Mouse (Mus musculus) hindbrain, embryonic 15.5 days (tissue): ENCODE measurements at regions not wholly inside any gene's neighbourhood (a gene's known extent, or its start where the extent isn't known, plus 50 kb on each side); places are given as distances from the start of the nearest gene placed in this dataset.

Source experiments
- ATAC-seq: fragments of 200-750 bp; cut with Nextera tagmentation; 2 replicates; pipeline ENCODE4 v1.8.0; 2017; ENCODE audit warnings: low read depth, moderate number of reproducible peaks, moderate TSS enrichment; ENCODE audit not compliant: low FRiP score
- H3K27ac ChIP-seq: fragments of 300-500 bp; sonication (generic); replicated peaks from 2 replicates; pipeline ENCODE4 v1.5.1; 2015; ENCODE audit warnings: mild to moderate bottlenecking, inconsistent platforms
- H3K27me3 ChIP-seq: fragments of 300-500 bp; sonication (generic); 2 replicates; pipeline ENCODE4 v1.6.1; 2015; ENCODE audit warnings: control low read depth, inconsistent platforms
- H3K36me3 ChIP-seq: fragments of 300-500 bp; sonication (generic); 2 replicates; pipeline ENCODE4 v1.6.1; 2015; ENCODE audit warnings: control low read depth, inconsistent platforms
- H3K4me1 ChIP-seq: fragments of 300-500 bp; sonication (generic); replicated peaks from 2 replicates; pipeline ENCODE4 v1.6.1; 2015; ENCODE audit warnings: control low read depth, inconsistent platforms
- H3K4me2 ChIP-seq: fragments of 300-500 bp; sonication (generic); 2 replicates; pipeline ENCODE4 v1.6.1; 2015; ENCODE audit warnings: moderate library complexity, mild to moderate bottlenecking, inconsistent platforms
- H3K4me3 ChIP-seq: fragments of 300-500 bp; sonication (generic); 2 replicates; pipeline ENCODE4 v1.5.1; 2015; ENCODE audit warnings: mild to moderate bottlenecking, inconsistent platforms
- H3K9ac ChIP-seq: fragments of 300-500 bp; sonication (generic); 2 replicates; pipeline ENCODE4 v1.6.1; 2015; ENCODE audit warnings: inconsistent platforms
- H3K9me3 ChIP-seq: fragments of 300-500 bp; sonication (generic); 2 replicates; pipeline ENCODE4 v1.6.1; 2016; ENCODE audit warnings: control low read depth, inconsistent platforms
- WGBS: fragments of 180-500 bp; shearing (Covaris S2); methylation state at CpG from one replicate; pipeline ENCODE4 v1.1.7; 2015; 5-methylcytosine and 5-hydroxymethylcytosine counted together

DNA sequence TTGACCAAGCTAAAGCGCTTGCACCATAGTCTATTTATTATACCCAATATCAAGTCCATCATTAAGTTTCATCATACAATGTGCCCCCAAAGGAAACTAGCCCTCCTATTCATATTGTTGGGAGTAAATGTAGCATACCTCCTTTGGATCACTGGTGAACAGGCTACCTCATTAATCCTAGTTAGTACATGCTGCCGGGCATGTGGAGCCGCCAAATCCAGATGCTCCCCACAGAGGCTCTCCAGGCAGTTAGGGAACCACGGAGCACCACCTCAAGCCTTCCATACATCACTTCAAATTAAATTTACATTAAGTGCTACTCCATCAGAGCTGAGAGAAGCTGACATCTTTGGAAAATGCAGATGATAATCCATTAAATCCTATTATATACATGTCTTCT is 81.1 kb upstream of the Foxd3 start:
- Histone ChIP-seq H3K4me1 (peaks cover 16% of the 10 kb centered on the region), H3K36me3 (no peaks in the 10 kb centered on the region), H3K27me3 (peaks cover 58% of the 10 kb centered on the region), H3K4me2 (no peak overlapping the region), H3K9ac (no peak overlapping the region), H3K9me3 (no peaks in the 10 kb centered on the region), H3K4me3 (no peak overlapping the region), H3K27ac (no peak overlapping the region)
- WGBS: 20% methylated on average over 4 of the region's 4 CpGs
- no peak for ATAC-seq

DNA sequence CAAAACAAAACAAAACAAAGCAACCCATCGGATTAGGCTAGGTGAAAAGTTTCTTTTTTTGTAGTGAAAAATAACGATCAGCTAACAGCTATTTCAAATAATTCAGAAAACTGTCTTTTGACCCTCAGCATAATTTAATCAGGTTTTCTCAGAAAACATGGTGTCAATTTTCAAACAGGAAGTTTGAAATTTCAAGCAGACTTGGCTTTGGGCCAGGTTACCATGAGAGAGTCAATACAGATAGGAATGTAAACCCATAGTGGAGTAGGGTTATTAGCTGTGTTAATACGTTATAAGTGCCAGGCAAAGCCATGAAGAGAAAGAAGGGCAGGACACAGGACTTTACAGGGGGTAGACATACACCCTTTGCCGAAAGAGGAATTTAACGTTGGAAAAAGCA is 58.3 kb upstream of the Foxd3 start:
- no peaks in the 10 kb centered on the region for H3K9me3 ChIP-seq
- H3K27ac ChIP-seq: no peak overlapping the region
- no peaks in the 10 kb centered on the region for H3K4me1 ChIP-seq
- no peaks in the 10 kb centered on the region for H3K36me3 ChIP-seq
- 0 out of 2 replicates have a peak, but pooled peaks cover 4% of the 10 kb centered on the region for H3K27me3 ChIP-seq
- H3K4me2 ChIP-seq: no peak overlapping the region
- no peak for ATAC-seq
- H3K9ac ChIP-seq: no peak overlapping the region
- no peak overlapping the region for H3K4me3 ChIP-seq
- WGBS: 71% methylated on average over 5 of the region's 5 CpGs

DNA sequence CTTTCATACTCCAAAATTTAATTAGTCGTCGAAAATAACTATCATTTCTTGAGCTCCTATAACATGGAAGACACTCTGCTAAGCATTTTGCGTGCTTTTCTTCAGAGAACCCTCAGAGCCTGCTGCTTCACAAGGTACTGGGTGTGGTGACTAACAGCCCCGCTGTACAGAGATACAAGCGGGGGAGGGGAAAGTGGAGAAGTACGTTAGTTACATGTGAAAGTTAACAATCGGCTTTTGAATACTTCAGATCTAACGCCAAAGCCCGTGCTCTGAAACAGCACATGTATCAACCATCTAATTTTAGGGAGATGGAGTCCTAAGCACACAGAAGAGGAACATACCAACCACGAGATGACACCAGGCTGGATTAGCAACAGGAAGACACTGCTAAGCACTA is 55.4 kb upstream of the Foxd3 start:
- Histone ChIP-seq H3K4me1 (no peaks in the 10 kb centered on the region), H3K27ac (no peak overlapping the region), H3K4me2 (no peak overlapping the region), H3K4me3 (no peak overlapping the region), H3K36me3 (no peaks in the 10 kb centered on the region), H3K27me3 (no peaks in the 10 kb centered on the region), H3K9ac (no peak overlapping the region), H3K9me3 (no peaks in the 10 kb centered on the region)
- ATAC-seq: no peak
- WGBS: 61% methylated on average over 10 of the region's 10 CpGs

DNA sequence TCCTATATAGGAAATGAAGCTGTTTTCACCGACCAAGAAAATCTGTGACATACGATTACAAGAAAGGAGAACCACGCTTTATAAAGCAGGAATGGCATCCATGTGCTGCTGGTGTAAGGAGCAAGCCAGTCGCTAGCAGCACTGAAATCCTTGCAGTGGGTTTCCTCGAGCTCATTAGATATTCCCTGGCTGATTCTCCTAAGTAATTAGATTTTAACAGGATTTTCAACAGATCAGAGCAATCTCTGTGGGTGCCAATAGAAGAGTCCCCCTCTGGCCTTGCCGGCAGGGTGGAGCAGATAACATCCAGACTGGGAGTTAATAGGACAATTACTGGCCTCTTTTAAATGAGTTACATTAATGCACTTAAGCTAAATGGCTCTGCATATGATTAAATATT is 54.6 kb upstream of the Foxd3 start:
- H3K27ac ChIP-seq: no peak overlapping the region
- WGBS: 35% methylated on average over 6 of the region's 6 CpGs
- H3K9ac ChIP-seq: no peak overlapping the region
- peak; percentile 38; the same call in 1 of the 2 replicates for ATAC-seq
- H3K9me3 ChIP-seq: no peaks in the 10 kb centered on the region
- no peaks in the 10 kb centered on the region for H3K36me3 ChIP-seq
- H3K27me3 ChIP-seq: no peaks in the 10 kb centered on the region
- no peak overlapping the region for H3K4me2 ChIP-seq
- no peaks in the 10 kb centered on the region for H3K4me1 ChIP-seq
- no peak overlapping the region for H3K4me3 ChIP-seq
